Mouse (Mus musculus) induced T-regulatory cell, adult 2 months (primary cell): ENCODE data around the gene Hps4.

Experiments used
- DNase-seq: peaks from one replicate; pipeline ENCODE4 v3.0.0-alpha.2; 2012; ENCODE audit warnings: low read depth

The Hps4 gene

DNA sequence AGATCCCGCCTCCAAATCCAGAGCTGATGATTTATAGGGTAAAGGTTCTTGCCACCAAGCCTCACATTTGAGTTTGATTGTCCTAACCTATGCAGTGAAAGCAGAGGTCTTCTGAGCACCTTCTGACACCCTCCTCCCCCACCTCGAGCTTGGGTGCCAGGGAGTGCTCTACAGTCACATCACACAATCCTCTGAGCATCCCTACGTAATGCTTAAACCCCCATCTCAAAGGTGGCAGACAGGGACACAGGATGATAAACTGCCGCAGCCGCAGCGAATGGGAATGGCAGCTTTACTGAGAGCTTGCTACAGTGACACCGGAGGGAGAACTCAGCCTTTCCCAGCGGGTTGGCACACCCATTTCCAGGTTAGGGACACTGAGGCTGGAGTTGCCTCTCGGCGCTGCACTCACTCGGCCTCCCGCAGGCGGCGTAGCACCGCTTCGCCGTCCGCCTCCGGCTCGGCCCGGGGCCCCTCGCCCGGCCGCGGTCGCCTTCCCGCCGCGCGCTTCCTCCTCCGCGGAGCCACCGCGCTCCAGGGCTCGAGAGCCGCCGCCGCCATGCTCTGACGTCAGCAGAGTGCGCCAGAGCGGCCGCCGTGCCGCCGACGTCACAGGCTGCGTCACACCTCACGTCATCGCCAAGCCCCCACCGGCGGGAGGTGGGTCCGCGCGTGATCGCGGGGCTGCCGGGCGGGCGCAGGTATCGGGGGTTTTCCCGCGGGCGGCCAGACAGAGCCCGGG, at the start of gene Hps4, which contains the start of gene Srrd:
TSS of gene Hps4 (plus strand) at position 621 of the 742 bp plus-strand sequence.
TSS of gene Srrd (minus strand) at position 578 of the 742 bp plus-strand sequence.
- DNase-seq, result peak; percentile 94

- DNase-seq, result no peak
These were observed 49.1 kb upstream of the Hps4 start for GRCm38 (mm10) chr5:112293800-112294199.

DNA sequence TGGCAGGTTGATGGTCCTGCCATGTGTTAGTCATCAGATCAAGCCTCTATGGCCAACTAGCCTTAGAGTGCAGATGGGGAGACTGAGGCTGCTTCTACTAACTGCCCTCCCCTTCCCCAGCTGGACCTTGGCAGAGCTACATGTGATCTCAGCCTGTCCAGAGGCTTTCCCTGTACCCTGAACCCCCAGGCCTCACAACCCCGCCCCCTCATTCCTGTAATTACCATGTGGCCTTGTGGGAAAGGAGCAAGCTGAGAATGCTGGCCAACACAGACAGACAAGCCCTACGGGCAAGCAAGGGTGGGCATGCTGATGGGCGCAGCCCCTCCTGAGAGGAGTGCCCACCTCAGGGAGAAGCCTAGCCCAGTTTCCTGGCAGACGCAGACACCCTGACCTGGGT, 48.2 kb upstream of the Hps4 start:
- DNase-seq, result no peak

- peak; percentile 33 for DNase-seq
These were observed 47.7 kb upstream of the Hps4 start for GRCm38 (mm10) chr5:112295162-112295561.

GRCm38 (mm10) chr5:112295564-112295963, 47.3 kb upstream of the Hps4 start:
- no peak for DNase-seq

DNA sequence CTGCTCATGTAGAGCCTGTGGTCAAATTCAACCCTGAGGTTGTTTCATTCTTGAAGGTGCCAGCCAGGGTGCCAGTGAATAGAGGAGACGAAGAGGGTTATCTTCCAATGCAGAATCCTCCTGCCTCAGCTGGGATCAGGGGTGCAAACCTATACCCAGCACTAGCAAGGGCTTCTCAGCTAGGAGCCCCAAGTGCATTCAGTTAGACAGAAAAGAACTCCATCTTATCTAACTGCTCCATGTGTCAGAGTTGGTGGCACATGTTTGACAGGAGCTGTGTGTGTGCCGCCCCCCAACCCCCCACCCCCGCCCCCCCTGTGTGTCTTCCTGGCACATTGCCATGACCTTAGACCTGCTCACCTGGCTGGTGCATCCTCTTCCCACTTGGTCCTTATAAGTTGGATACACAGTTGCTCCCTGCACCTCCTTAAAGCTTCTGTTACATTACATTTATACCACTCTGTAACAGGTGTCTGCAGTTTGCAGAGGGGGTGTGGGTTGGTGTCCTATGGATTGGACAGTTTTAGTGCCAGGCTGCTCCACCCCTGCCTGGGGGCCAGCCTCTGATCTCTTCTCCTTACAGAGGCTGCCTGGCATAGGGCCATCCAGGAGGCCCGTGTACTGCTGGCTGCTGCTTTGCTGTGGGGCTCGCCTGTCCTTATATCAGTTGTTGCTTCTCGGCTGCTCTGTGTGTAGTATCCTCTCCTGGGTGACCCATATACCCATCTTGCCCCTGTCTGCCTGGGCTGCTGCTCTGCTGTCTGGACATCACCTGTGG, 46.3 kb upstream of the Hps4 start:
- DNase-seq, result peak; percentile 49

DNA sequence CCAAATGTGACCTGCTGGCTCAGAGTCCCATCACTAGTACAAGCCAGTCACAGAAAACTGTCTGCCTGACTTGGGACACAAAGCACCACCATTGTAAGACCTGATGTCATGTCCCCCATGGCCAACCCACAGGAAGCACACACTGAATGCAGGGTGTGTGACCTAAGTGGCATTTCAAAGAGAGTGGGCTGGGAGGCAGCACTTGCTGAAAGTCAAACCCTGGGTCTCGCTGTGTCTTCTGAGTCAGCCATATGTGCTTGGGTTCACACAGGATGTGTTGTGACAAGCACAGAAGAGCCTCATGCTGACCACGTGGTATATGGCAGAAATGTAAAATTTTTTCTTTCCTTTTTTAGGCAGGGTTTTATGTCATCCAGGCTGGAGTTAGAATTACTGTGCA, 45.6 kb upstream of the Hps4 start:
- peak; percentile 88 for DNase-seq

DNA sequence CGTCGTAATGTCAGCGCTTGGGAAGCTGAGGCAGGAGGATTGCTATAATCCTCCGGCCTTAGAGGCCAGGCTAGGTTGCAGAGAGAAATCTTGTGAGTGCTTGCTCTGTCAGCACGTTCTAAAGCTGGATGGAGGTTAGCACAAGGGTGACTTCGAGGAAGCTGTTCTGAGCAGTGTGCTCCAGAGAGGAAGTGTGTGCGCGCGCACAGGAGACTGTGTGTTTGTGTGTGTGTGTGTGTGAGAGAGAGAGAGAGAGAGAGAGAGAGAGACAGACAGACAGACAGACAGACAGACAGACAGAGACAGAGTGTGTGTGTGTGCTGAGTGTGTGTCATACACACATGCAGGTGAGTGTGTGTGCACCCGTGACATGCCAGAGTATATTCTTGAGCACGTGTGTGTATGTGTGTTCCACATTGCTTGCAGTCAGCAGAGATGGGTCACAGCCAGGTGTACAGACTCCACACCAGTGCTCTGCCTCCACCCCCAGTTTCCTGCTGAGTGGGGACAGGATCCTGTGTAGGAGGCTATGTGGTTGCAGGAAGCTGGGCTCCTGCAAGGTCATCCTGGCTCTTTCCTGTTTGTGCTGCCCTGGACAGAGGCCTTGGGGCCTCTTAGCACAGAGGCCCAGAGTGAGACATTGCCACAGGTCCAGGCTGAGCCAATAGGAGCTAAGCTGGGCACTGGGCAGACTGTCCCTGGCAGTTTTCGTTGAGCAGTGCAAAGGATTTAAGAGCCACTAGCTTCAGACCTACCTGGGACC, 44.5 kb upstream of the Hps4 start:
- peak; percentile 74 for DNase-seq

- DNase-seq, result peak; percentile 38
These were observed 43.5 kb upstream of the Hps4 start for GRCm38 (mm10) chr5:112299399-112299798.

GRCm38 (mm10) chr5:112300112-112300511, 42.8 kb upstream of the Hps4 start:
- no peak for DNase-seq

DNA sequence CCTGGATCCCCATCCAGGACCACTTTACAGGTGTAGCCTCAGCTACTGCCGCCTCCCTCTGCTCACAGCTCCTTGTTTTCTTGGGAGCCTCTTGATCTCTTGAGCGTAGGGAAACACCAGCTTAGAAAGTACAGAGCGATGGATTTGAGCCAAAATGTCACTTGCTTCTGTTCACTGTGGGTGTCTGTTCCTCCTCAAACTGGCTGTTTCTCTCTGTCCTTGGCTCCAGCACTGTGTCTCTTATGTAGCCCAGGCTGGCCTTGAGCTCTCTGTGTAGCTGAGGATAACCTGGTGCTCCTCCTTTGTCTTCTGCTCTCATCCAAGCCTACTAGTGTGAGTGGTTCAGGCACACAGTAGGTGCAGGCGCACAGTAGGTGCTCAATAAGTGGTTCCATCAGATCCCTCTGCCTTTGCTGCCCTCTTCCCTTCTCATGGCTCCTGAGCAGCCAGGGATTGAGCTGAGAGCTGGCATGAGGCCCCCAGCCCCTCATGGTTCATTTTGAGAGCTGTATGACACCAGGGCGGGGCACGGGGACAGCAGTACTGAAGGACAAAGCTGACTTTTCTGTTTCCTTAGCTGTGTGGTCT, 42.1 kb upstream of the Hps4 start:
- peak; percentile 43 for DNase-seq

- DNase-seq, result peak; percentile 68
These were observed 41.2 kb upstream of the Hps4 start for GRCm38 (mm10) chr5:112301694-112302093.

GRCm38 (mm10) chr5:112302310-112302709, 40.6 kb upstream of the Hps4 start:
- DNase-seq, result no peak

DNA sequence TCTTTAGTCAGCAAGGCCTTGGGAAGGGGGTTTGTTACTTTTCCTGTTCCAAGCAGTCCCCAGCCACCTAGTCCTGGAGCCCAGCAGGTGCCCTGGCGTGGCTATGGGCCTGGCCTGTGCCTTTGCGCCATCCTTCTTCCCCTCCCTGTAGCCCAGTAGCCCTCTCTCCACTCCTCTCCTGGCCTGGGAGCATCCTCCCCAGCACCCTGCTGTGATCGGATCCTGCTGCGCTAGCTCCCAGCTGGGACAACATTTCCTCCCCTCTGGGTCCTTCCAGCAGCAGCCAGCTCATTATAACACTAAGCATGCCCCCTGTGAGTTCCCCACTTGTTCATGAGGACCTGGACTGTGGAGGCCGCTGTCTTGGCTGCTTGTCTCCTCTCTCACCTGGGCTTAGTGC, 37.0 kb upstream of the Hps4 start:
- no peak for DNase-seq

- no peak for DNase-seq
These were observed 29.5 kb upstream of the Hps4 start for GRCm38 (mm10) chr5:112313222-112313885.

DNA sequence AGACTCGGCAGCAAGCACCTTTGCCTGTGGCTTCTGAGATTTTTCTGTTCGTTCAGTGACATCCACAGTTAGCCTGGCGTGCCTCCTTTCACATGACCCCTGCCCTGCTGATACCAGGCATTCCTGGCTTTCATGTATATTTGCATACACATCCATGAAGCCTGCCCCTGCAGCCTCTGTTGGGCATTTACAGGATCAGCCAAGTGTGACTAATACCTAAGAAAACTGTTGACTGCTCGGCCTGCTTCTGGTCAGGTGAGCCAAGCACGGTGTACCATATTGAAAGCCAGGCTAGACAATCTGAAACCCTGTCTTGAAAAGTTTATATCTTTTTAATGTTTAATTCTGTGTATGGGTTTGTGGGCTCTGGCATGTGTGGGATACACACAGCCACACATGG, 26.4 kb upstream of the Hps4 start:
- no peak for DNase-seq

- DNase-seq, result no peak
These were observed 25.6 kb upstream of the Hps4 start for GRCm38 (mm10) chr5:112317328-112317727.

- peak; percentile 38 for DNase-seq
These were observed 23.5 kb upstream of the Hps4 start for GRCm38 (mm10) chr5:112319343-112319742.

DNA sequence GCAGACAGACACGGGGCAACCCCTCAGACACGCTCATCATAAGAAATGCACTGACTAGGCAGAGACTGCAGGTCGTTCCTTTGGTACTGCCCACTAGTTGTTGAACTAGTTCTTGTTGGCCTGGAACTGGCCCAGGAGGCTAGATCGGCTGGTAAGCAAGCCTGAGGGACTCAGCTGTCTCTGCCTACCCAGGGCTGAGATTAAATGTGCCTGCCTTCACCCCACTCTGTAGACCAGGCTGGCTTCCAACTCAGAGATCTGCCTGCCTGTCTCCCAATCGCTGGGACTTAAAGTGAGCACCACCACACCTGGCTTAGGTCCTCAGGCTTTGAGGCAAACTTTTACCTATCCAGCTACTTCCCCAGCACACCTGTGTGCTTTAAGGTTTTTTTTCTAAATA, 22.5 kb upstream of the Hps4 start:
- DNase-seq, result no peak

DNA sequence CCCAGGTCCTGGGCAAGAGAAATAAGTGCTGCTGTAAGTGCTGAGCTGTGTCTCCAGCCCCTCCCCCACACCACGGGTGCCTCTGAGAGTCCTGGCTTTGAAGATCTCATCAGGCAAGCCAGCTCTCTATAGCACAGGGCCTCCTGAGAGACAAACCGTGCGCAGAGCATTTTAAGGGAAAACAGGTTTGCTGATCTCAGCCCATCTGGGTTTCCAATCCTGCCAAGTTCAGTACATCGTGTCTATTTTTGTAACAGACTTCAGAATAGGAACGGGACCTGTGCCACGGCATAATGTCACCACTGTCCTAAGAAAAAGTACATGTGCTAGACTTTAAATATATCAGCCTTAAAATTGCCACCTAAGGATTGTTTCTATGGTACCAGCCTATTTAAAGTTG, 21.9 kb upstream of the Hps4 start:
- no peak for DNase-seq

DNA sequence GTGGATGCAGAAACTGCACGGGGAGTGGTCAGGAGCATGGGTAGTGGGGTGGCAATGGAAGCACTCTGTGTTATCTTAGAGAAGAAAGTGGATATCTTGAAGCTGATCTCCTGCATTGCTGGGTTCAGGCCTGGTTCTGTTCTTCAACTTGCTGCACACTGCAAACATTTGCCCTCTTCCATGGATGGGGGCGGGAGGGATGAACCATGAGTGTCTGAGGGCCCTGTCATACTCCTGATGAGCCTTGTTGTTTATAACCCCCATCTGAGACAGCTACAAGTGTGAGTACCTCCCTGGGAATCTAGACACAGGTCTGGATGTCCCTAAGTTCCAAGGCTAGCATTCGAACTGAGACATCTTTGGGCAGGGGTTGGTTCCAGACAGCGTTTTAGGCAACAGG, 21.5 kb upstream of the Hps4 start:
- DNase-seq, result no peak

DNA sequence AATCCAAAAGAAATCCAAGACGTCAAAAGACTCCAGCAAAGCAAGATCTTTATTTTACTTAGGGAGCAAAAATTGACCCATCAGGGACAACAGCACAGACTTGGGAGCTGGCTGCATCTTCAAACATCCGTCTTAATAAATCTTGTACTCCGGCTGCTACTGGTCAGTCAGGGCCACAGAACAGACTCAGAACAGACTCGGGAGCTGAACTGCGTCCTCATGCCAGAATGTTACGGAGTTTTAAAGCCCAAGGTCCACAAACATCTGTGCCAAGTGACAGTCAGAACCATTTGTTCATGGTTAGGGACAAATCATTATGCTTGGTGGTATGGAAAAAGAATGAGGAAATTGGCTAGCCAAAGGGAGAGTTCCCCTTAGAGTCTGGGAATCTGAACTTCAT, 19.6 kb upstream of the Hps4 start:
- DNase-seq, result no peak
